Comparison of ENCODE assay signal across 17 mouse cellular contexts in genomic region chr1:133400014-133400725, GRCm38 (mm10). TPM values are rescaled to one million over a fixed set of nuclear protein-coding genes. Genes with fewer than 3 reads are reported as not detected.
DNase-seq lines count a peak whose midpoint lies in the region; ATAC-seq and TF ChIP-seq lines count a peak whose summit lies in the region.
"Had no signal": no experiment of that assay in that cellular context is flagged by ENCODE, and none has a peak within 500 bp of the region (broad histone marks: within the 10 kb centered on the region; RNA-seq: fewer than 3 reads in every experiment).

No protein-coding gene starts in this region.

- H3K4me2 ChIP-seq in heart, postnatal 0 days (ENCODE audit: low read depth, low read length) = no peak overlapping the region
- H3K4me2 ChIP-seq: embryonic facial prominence, embryonic 12.5 days; heart, embryonic 15.5 days; intestine, embryonic 15.5 days; liver, embryonic 12.5 days had no signal

- peak overlapping the region; percentile 43; the same call in 1 of the 2 replicates for H3K27ac ChIP-seq in heart, postnatal 0 days (ENCODE audit: low read depth)
- H3K27ac ChIP-seq: embryonic facial prominence, embryonic 12.5 days; heart, embryonic 15.5 days; intestine, embryonic 15.5 days; liver, embryonic 12.5 days had no signal

- H3K4me1 ChIP-seq in heart, postnatal 0 days (ENCODE audit: control insufficient read depth, insufficient read depth) = peaks cover 11% of the 10 kb centered on the region
- H3K4me1 ChIP-seq in E14TG2a.4 (replicated peaks; ENCODE audit: low read depth, low read length) = peaks cover 76% of the 10 kb centered on the region

- 59% methylated on average over 13 of the region's 13 CpGs for WGBS in heart, postnatal 0 days

- no peaks in the 10 kb centered on the region for H3K27me3 ChIP-seq in heart, postnatal 0 days (ENCODE audit: control insufficient read depth, insufficient read depth, low read length)
- peaks cover 21% of the 10 kb centered on the region; the same call in 1 of the 2 replicates for H3K27me3 ChIP-seq in E14TG2a.4 (ENCODE audit: insufficient read depth, low read length)
- H3K27me3 ChIP-seq: embryonic facial prominence, embryonic 12.5 days; heart, embryonic 15.5 days; intestine, embryonic 15.5 days; liver, embryonic 12.5 days had no signal

- no peak overlapping the region for H3K4me3 ChIP-seq in heart, postnatal 0 days (ENCODE audit: low read depth, low read length)
- 0 out of 2 replicates have a peak overlapping the region, but pooled peaks have one; percentile 23 for H3K4me3 ChIP-seq in E14TG2a.4 (replicated peaks; ENCODE audit: low read length)
- H3K4me3 ChIP-seq: embryonic facial prominence, embryonic 12.5 days; heart, embryonic 15.5 days; intestine, embryonic 15.5 days; liver, embryonic 12.5 days had no signal

- intact Hi-C loops in heart, postnatal 14 days (cut with DNase I) = no loop called here

- DNase-seq in heart, postnatal 0 days (ENCODE audit: low spot score) = no peak
- DNase-seq in heart, postnatal 14 days = no peak
- DNase-seq in lung, postnatal 36 days = peak; percentile 91
- DNase-seq in urinary bladder, postnatal 25 days (ENCODE audit: low spot score) = no peak
- DNase-seq in left cerebral cortex, adult 9 months (ENCODE audit: low spot score in 2 of 2) = no peak
- DNase-seq in urinary bladder, postnatal 14 days (ENCODE audit: low spot score) = no peak
- DNase-seq: adrenal gland, postnatal 14 days; cerebellum, postnatal 36 days had no signal

- no peak for TF ChIP-seq CTCF in heart, postnatal 0 days (IDR thresholded peaks at IDR 0.05; ENCODE audit: low read depth)
- TF ChIP-seq CTCF in E14TG2a.4 (conservative IDR thresholded peaks at IDR 0.05; ENCODE audit: low read length) = no peak

- no peak overlapping the region for H3K9ac ChIP-seq in heart, postnatal 0 days (replicated peaks; ENCODE audit: low read depth, low read length)
- H3K9ac ChIP-seq: embryonic facial prominence, embryonic 12.5 days; heart, embryonic 15.5 days; intestine, embryonic 15.5 days; liver, embryonic 12.5 days had no signal

- ATAC-seq in heart, postnatal 0 days (ENCODE audit: insufficient read depth, low read depth) = no peak
- peak; percentile 70 to 73 for ATAC-seq in hematopoietic stem cell, adult 5-6 weeks (replicated peaks in 1 of 2; ENCODE audit: insufficient read depth in 1 of 2, low FRiP score in 2 of 2, low TSS enrichment in 1 of 2, low read depth in 1 of 2, poor library complexity in 2 of 2, severe bottlenecking in 2 of 2)
- ATAC-seq: intestine, embryonic 15.5 days; liver, embryonic 12.5 days had no signal

- TF ChIP-seq EP300 in heart, postnatal 0 days (IDR thresholded peaks at IDR 0.05; ENCODE audit: low read depth) = no peak

- no peaks in the 10 kb centered on the region for H3K36me3 ChIP-seq in heart, postnatal 0 days (replicated peaks; ENCODE audit: control insufficient read depth, insufficient read depth, low read length)
- 0 out of 2 replicates have a peak, but pooled peaks cover 1% of the 10 kb centered on the region for H3K36me3 ChIP-seq in E14TG2a.4 (ENCODE audit: insufficient read depth, low read length)
- H3K36me3 ChIP-seq: embryonic facial prominence, embryonic 12.5 days; heart, embryonic 15.5 days; intestine, embryonic 15.5 days; liver, embryonic 12.5 days had no signal

- no peaks in the 10 kb centered on the region for H3K9me3 ChIP-seq in heart, postnatal 0 days (replicated peaks; ENCODE audit: control insufficient read depth, low read length)
- no peaks in the 10 kb centered on the region for H3K9me3 ChIP-seq in E14TG2a.4 (ENCODE audit: low read length)
- H3K9me3 ChIP-seq: embryonic facial prominence, embryonic 12.5 days; heart, embryonic 15.5 days; intestine, embryonic 15.5 days; liver, embryonic 12.5 days had no signal

RNA-seq across cellular contexts. Expression of gene Sox13, which starts 24.0 kb away (rescaled TPM):
- 8.5 and 17.9 TPM in 2 replicates for total RNA-seq in heart, postnatal 0 days (2014; rRNA removed; ENCODE audit: low replicate concordance)
- 3.0 and 3.3 TPM in 2 replicates for polyA plus RNA-seq in heart, postnatal 0 days (2015; fragmentation: Nextera tagmentation; extraction: Ambion mirVana)
- total RNA-seq in heart, postnatal 14 days (2021) = 10 to 100 TPM; 22.3 to 23.9 TPM
- total RNA-seq in hematopoietic stem cell, adult 5-6 weeks (2017) = 1.9 and 4.1 TPM in 2 replicates

RNA-seq across cellular contexts. Expression of gene Etnk2, which starts 36.8 kb away (rescaled TPM):
- total RNA-seq in heart, postnatal 0 days (2014; rRNA removed; ENCODE audit: low replicate concordance) = 0.31 and 1.3 TPM in 2 replicates
- 0.41 and 0.97 TPM in 2 replicates for polyA plus RNA-seq in heart, postnatal 0 days (2015; fragmentation: Nextera tagmentation; extraction: Ambion mirVana)
- total RNA-seq in heart, postnatal 14 days (2021) = under 1 TPM; 0.49 to 0.67 TPM
- not detected in 2 replicates for total RNA-seq in hematopoietic stem cell, adult 5-6 weeks (2017)
- total RNA-seq: megakaryocyte-erythroid progenitor cell, adult 5-6 weeks; neutrophil, adult 5-6 weeks had no signal

RNA-seq across cellular contexts. Expression of gene Ren1, which starts 49.9 kb away (rescaled TPM):
- total RNA-seq in heart, postnatal 0 days (2014; rRNA removed; ENCODE audit: low replicate concordance) = not detected in 2 replicates
- polyA plus RNA-seq in heart, postnatal 0 days (2015; fragmentation: Nextera tagmentation; extraction: Ambion mirVana) = 0.07 and 0.52 TPM in 2 replicates
- under 1 TPM in 1 of 2 experiments, not detected in 1; 0.24 TPM for total RNA-seq in heart, postnatal 14 days (2021)
- total RNA-seq in hematopoietic stem cell, adult 5-6 weeks (2017) = not detected in 2 replicates
- total RNA-seq: left cerebral cortex, postnatal 36 days; megakaryocyte-erythroid progenitor cell, adult 5-6 weeks; neutrophil, adult 5-6 weeks had no signal
